Mouse (Mus musculus) layer of hippocampus, adult 2 months (tissue): Measurements from ENCODE around the gene Nat8. TPM values are rescaled to one million over a fixed set of nuclear protein-coding genes. Genes with fewer than 3 reads are reported as not detected.
"Not testable (repeated sequence)": the region's sequence is repeated elsewhere in the genome, so short reads cannot be mapped to it uniquely, and the experiment has no call there.

Source experiments
- DNase-seq, 2 experiments: peaks; one replicate each; pipeline ENCODE4 v3.0.0; 2022; ENCODE audit warnings: low spot score in 2 of 2
- H3K27ac ChIP-seq: fragments of 200-600 bp; 2 replicates; pipeline ENCODE4 v1.8.1; 2022
- H3K4me3 ChIP-seq: fragments of 200-600 bp; 2 replicates; pipeline ENCODE4 v1.8.1; 2022; ENCODE audit warnings: mild to moderate bottlenecking
- CTCF ChIP-seq: fragments of 200-600 bp; conservative IDR thresholded peaks from 2 replicates; pipeline ENCODE4 v1.8.1; 2022; ENCODE audit warnings: antibody characterized with exemption, mild to moderate bottlenecking, moderate library complexity
- total RNA-seq, 2 experiments: library from RNA; stranded (reverse); gene quantifications; 2 replicates each; pipeline ENCODE4 v1.2.3; 2021

Nat8 gene
- total RNA-seq, 2 experiments from 2014 or later = 4.6 TPM

- peak in 1 of 2 experiments; percentile 1 for DNase-seq
- H3K4me3 ChIP-seq = no peak overlapping the region
- no peak overlapping the region for H3K27ac ChIP-seq
- no peak for TF ChIP-seq CTCF
Measured at GRCm38 (mm10) chr6:85851062-85851773, 19.3 kb upstream of the Nat8 start.

GRCm38 (mm10) chr6:85849240-85849639, 17.4 kb upstream of the Nat8 start:
- no peak overlapping the region for H3K4me3 ChIP-seq
- peak overlapping the region; percentile 84 for H3K27ac ChIP-seq
- no peak for DNase-seq
- no peak for TF ChIP-seq CTCF

- no peak for TF ChIP-seq CTCF
- Histone ChIP-seq H3K27ac (peak overlapping the region; percentile 84), H3K4me3 (no peak overlapping the region)
- no peak for DNase-seq
Measured at GRCm38 (mm10) chr6:85848140-85848539, 16.3 kb upstream of the Nat8 start.

GRCm38 (mm10) chr6:85846921-85847320, 15.0 kb upstream of the Nat8 start:
- no peak for TF ChIP-seq CTCF
- Histone ChIP-seq H3K27ac (peak overlapping the region; percentile 84), H3K4me3 (no peak overlapping the region)
- DNase-seq = no peak

GRCm38 (mm10) chr6:85843677-85844458, 12.0 kb upstream of the Nat8 start:
- peak; percentile 43 for TF ChIP-seq CTCF
- H3K27ac ChIP-seq, DNase-seq, H3K4me3 ChIP-seq: not testable (repeated sequence)

- DNase-seq = peak in 1 of 2 experiments; percentile 71
- no peak for TF ChIP-seq CTCF
- peak overlapping the region; percentile 87 for H3K27ac ChIP-seq
- H3K4me3 ChIP-seq = no peak overlapping the region
Measured at GRCm38 (mm10) chr6:85839982-85840381, 8.1 kb upstream of the Nat8 start.

- no peak for DNase-seq
- H3K4me3 ChIP-seq = no peak overlapping the region
- peak overlapping the region; percentile 77 for H3K27ac ChIP-seq
- no peak for TF ChIP-seq CTCF
Measured at GRCm38 (mm10) chr6:85838674-85839073, 6.8 kb upstream of the Nat8 start.

GRCm38 (mm10) chr6:85837307-85837706, 5.4 kb upstream of the Nat8 start:
- Histone ChIP-seq H3K27ac (peak overlapping the region; percentile 73), H3K4me3 (peak overlapping the region; percentile 20; the same call in 1 of the 2 replicates)
- DNase-seq = peak in 1 of 2 experiments; percentile 17

GRCm38 (mm10) chr6:85836827-85837226, 4.9 kb upstream of the Nat8 start:
- peak; percentile 34 to 72 for DNase-seq
- TF ChIP-seq CTCF = peak; percentile 67
- Histone ChIP-seq H3K4me3 (peak overlapping the region; percentile 20; the same call in 1 of the 2 replicates), H3K27ac (peak overlapping the region; percentile 73)

- not testable (repeated sequence) for H3K4me3 ChIP-seq, DNase-seq
Measured at GRCm38 (mm10) chr6:85836098-85836497, 4.2 kb upstream of the Nat8 start.

GRCm38 (mm10) chr6:85835104-85835503, 3.2 kb upstream of the Nat8 start:
- not testable (repeated sequence) for H3K4me3 ChIP-seq, DNase-seq
- peak overlapping the region; percentile 72 for H3K27ac ChIP-seq

More at GRCm38 (mm10) chr6:85836098-85836497, 4.2 kb upstream of the Nat8 start:
- peak overlapping the region; percentile 72 for H3K27ac ChIP-seq

- H3K4me3 ChIP-seq, DNase-seq: not testable (repeated sequence)
- peak overlapping the region; percentile 68 for H3K27ac ChIP-seq
Measured at GRCm38 (mm10) chr6:85834504-85835100, 2.7 kb upstream of the Nat8 start.

GRCm38 (mm10) chr6:85829462-85829861, 2.4 kb downstream of the Nat8 start:
- no peak overlapping the region for H3K4me3 ChIP-seq
- no peak for TF ChIP-seq CTCF
- DNase-seq = no peak
- no peak overlapping the region for H3K27ac ChIP-seq
